Mouse (Mus musculus) kidney, postnatal 36 days (tissue): ENCODE measurements at regions not wholly inside any gene's neighbourhood (a gene's known extent, or its start where the extent isn't known, plus 50 kb on each side); places are given as distances from the start of the nearest gene placed in this dataset.

ENCODE experiments used
- DNase-seq, 2 experiments: peaks; one replicate each; pipeline ENCODE4 v3.0.0; 2021 to 2022; ENCODE audit warnings: mixed read lengths in 2 of 2

DNA sequence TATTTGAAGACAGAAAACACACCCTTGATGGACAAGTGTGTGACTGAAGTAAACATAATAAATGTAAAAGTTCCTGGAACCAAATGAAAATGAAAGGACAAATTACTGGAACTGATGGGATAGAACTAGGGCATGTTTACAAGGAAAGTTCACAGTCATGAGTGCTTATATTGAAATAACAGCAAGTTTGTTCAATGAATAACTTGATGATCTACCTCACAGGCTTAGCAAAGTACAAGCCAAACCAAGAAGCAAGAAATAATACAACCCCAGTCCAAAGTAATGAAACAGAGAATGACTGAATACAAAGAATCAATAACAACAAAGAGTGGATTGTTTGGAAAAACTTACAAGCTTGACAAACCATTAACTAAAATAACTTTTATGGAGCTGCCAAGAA is 56.2 kb downstream of the Gm379 start:
- no peak for DNase-seq

DNA sequence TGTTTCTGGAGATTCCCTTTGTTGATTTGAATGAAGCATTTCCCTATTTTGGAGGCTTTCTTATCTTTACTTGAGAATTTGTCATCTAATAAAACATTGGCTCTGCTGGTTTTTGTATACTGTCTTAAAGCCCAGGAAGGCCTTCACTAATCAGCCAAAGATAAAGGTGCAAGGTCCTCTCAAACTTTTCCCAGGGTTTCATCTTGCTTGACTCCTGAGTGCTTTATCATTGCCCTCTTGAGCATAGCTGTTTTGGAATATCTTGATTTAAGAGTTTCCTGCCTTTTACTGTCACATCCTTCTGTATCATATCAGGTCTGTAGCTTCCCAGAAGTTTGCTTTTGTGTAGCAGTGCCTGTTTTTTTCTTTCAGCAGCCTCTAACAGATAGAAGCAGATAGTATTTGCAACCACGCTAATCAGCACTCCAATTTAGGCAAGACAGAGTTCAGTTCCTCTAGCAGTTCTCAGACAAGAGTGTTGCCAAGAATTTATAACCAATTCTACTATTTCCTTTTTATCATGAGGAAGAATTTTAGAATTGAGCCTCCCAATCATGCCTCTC is 64.7 kb downstream of the Gm379 start:
- DNase-seq: no peak

DNA sequence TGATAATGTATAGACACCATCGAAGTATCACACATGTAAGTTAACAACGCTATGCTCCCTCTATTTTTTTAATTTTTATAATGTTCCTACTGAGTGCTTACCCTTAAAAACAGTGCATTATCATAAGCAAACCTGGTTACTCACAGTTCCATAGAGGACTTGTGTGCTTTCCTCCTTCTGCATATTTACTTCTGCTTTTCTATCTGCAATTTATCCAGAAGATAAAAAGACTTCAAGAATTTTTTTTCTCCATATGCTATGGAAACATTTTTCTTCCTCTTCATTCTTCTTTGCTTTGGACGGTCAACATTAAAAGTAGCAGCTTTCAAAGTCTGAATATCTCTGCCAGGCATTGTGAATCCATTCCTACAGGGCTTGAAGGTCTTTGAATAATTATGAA is 102.7 kb downstream of the Gm379 start:
- no peak for DNase-seq

DNA sequence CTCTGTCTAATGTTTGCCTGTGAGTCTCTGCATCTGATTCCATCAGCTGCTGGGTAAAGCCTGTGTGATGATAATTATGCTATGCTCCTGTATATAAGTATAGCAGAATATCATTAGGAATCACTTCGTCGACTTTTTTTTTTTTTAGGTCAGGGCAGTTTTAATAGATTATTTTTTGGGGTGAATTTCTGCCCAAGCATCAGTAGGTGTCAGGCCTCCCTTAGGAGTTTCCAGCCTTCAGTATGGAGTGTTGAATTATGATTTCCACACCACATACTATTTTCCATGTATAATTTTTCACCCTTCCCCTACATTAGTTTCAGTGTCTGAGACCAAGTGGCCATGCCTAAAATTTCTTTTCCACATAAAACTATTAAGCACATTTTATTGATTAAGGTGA is 121.5 kb downstream of the Gm379 start:
- DNase-seq: no peak

DNA sequence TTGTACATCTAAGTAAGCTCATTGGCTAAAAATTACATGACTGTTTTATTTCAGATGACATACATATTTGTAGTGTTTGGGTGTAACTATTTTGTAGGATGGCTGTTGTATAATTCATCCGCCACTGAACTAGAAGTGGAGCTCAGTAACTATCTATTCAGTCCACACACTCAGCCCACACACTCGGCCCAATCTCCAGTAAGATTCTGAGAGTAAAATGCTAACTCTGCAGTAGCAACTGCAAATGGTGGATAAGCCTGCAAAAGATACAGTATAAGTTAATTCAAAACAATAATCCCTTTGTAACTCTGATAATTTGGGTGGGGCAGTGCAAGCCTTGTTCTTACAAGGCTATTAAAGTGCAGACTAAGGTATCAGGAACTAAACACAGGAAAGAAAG is 123.3 kb downstream of the Gm379 start:
- DNase-seq: no peak

DNA sequence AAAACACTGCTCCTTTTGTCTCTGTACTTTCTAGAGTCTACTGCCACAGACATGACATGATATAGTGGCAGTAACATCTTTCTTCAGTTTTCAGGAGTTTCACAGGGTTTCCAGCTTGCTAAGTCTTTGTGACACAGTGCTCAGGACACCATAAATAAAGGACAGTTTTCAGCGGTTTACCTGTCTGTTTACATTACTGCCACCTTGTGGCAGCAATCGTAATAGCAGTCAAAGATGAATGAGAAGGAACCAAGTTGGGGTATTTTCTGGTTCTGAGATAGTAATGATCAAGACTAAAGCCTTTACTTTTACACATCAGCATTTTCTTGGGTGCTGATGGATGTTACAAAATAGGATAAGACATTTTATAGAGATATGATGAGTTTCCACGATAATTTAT is 127.7 kb downstream of the Gm379 start:
- peak; percentile 32 to 67 for DNase-seq
